Mouse (Mus musculus): Measurements from ENCODE around the gene Chrne.

DNA sequence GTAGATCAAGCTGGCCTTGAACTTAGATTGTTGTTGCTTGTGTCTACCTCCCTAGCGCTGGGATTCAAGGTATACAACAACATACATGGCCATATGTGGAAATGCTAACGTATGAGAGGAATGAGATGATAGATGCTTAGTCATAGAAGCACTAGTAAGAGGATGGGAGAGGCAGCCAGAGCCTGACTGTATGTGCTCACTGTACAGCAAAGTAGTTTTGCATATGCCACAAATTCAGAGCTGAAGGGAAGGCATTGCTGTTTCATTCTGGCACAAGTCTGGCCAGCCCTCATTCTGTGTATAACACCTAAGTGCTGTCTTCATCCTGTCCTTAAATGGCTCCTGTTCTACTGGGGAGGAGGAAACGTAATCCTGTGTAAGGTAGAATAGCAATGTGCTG lies 32.8 kb downstream of the Chrne start:
- no peak for TF ChIP-seq CTCF (IDR thresholded peaks at IDR 0.05; ENCODE audit: low read depth)
- no peak for TF ChIP-seq EP300 (IDR thresholded peaks at IDR 0.05; ENCODE audit: low read depth)

Measured in liver, embryonic 14.5 days (tissue).